Mouse (Mus musculus) neural tube, embryonic 12.5 days (tissue): ENCODE data around the gene Chrm4. TPM values are rescaled to one million over a fixed set of nuclear protein-coding genes. Genes with fewer than 3 reads are reported as not detected.

Experiments
- ATAC-seq: fragments of 200-750 bp; cut with Nextera tagmentation; 2 replicates; pipeline ENCODE4 v1.8.0; 2017; ENCODE audit warnings: low read depth, mild to moderate bottlenecking, moderate TSS enrichment, moderate library complexity; ENCODE audit not compliant: low FRiP score
- H3K27ac ChIP-seq: fragments of 300-500 bp; sonication (generic); 2 replicates; pipeline ENCODE4 v1.5.1; 2016
- H3K27me3 ChIP-seq: fragments of 300-500 bp; sonication (generic); replicated peaks from 2 replicates; pipeline ENCODE4 v1.6.1; 2016; ENCODE audit warnings: mild to moderate bottlenecking
- H3K36me3 ChIP-seq: fragments of 300-500 bp; sonication (generic); 2 replicates; pipeline ENCODE4 v1.6.1; 2016; ENCODE audit warnings: mild to moderate bottlenecking
- H3K4me1 ChIP-seq: fragments of 300-500 bp; sonication (generic); 2 replicates; pipeline ENCODE4 v1.6.1; 2016
- H3K4me2 ChIP-seq: fragments of 300-500 bp; sonication (generic); replicated peaks from 2 replicates; pipeline ENCODE4 v1.6.1; 2016; ENCODE audit warnings: mild to moderate bottlenecking
- H3K4me3 ChIP-seq: fragments of 300-500 bp; sonication (generic); 2 replicates; pipeline ENCODE4 v1.5.1; 2016
- H3K9ac ChIP-seq: fragments of 300-500 bp; sonication (generic); 2 replicates; pipeline ENCODE4 v1.6.1; 2016; ENCODE audit warnings: mild to moderate bottlenecking
- H3K9me3 ChIP-seq: fragments of 300-500 bp; sonication (generic); 2 replicates; pipeline ENCODE4 v1.6.1; 2016; ENCODE audit warnings: mild to moderate bottlenecking
- WGBS: fragments of 180-500 bp; shearing (Covaris S2); methylation state at CpG from one replicate; pipeline ENCODE4 v1.1.7; 2016; 5-methylcytosine and 5-hydroxymethylcytosine counted together
- polyA plus RNA-seq: library from polyadenylated mRNA; unstranded; fragments of >200 nt; fragmentation: Nextera tagmentation; extraction: Ambion mirVana; gene quantifications from 2 replicates; pipeline ENCODE4 v1.2.1, GENCODE M21; 2016

Gene Chrm4
- polyA plus RNA-seq, 1 experiment from 2014 or later = 0.96 TPM

DNA sequence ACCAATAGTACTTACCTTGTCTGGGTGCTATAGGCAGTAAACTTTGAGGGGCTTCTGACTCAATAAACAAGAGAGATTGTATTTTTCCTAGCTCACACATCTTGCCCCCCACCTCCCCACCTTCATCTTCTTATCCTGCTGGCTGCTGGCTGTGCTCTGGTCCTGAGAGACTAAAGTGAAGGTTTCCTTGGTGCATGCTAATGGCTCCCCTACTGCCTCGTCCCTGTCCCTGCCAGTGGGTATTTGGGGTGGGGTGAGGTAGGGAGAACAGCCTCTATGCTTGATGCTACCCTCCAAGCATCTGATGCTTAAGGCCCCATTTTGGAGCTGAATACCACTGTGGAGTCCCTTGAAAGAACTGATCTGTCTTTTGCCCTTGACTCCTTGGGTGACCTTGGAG, 2.3 kb upstream of the Chrm4 start:
- Histone ChIP-seq H3K4me3 (no peak overlapping the region), H3K9ac (no peak overlapping the region), H3K4me2 (no peak overlapping the region), H3K27me3 (peaks cover 49% of the 10 kb centered on the region), H3K9me3 (no peaks in the 10 kb centered on the region), H3K4me1 (peaks cover 36% of the 10 kb centered on the region), H3K27ac (no peak overlapping the region), H3K36me3 (no peaks in the 10 kb centered on the region)
- 56% methylated on average over 1 of the region's 1 CpGs for WGBS
- ATAC-seq = no peak

- H3K9me3 ChIP-seq = no peaks in the 10 kb centered on the region
- H3K9ac ChIP-seq = no peak overlapping the region
- H3K4me2 ChIP-seq = no peak overlapping the region
- H3K4me3 ChIP-seq = no peak overlapping the region
- H3K4me1 ChIP-seq = peaks cover 40% of the 10 kb centered on the region
- H3K27ac ChIP-seq = no peak overlapping the region
- no peaks in the 10 kb centered on the region for H3K36me3 ChIP-seq
- H3K27me3 ChIP-seq = peaks cover 46% of the 10 kb centered on the region
- no peak for ATAC-seq
- WGBS = 88% methylated on average over 15 of the region's 15 CpGs
Measured at GRCm38 (mm10) chr2:91925442-91925841, 1.6 kb upstream of the Chrm4 start.

DNA sequence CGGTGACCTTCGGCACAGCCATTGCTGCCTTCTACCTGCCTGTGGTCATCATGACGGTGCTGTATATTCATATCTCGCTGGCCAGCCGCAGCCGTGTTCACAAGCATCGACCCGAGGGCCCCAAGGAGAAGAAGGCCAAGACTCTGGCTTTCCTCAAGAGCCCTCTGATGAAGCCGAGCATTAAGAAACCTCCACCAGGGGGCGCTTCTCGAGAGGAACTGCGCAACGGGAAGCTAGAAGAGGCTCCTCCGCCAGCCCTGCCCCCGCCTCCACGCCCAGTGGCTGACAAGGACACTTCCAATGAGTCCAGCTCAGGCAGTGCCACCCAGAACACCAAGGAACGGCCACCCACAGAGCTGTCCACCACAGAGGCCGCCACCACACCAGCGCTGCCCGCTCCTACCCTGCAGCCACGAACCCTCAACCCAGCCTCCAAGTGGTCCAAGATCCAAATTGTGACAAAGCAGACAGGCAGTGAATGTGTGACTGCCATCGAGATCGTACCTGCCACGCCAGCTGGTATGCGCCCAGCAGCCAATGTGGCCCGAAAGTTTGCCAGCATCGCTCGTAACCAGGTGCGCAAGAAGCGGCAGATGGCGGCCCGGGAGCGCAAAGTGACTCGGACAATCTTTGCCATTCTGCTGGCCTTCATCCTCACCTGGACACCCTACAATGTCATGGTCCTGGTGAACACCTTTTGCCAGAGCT, 931 bp downstream of the Chrm4 start:
- Histone ChIP-seq H3K4me1 (peaks cover 48% of the 10 kb centered on the region), H3K9me3 (no peaks in the 10 kb centered on the region), H3K4me3 (no peak overlapping the region), H3K27ac (no peak overlapping the region), H3K36me3 (no peaks in the 10 kb centered on the region), H3K27me3 (peaks cover 20% of the 10 kb centered on the region), H3K9ac (no peak overlapping the region), H3K4me2 (peak overlapping the region; percentile 79)
- 41% methylated on average over 34 of the region's 34 CpGs for WGBS
- no peak for ATAC-seq

DNA sequence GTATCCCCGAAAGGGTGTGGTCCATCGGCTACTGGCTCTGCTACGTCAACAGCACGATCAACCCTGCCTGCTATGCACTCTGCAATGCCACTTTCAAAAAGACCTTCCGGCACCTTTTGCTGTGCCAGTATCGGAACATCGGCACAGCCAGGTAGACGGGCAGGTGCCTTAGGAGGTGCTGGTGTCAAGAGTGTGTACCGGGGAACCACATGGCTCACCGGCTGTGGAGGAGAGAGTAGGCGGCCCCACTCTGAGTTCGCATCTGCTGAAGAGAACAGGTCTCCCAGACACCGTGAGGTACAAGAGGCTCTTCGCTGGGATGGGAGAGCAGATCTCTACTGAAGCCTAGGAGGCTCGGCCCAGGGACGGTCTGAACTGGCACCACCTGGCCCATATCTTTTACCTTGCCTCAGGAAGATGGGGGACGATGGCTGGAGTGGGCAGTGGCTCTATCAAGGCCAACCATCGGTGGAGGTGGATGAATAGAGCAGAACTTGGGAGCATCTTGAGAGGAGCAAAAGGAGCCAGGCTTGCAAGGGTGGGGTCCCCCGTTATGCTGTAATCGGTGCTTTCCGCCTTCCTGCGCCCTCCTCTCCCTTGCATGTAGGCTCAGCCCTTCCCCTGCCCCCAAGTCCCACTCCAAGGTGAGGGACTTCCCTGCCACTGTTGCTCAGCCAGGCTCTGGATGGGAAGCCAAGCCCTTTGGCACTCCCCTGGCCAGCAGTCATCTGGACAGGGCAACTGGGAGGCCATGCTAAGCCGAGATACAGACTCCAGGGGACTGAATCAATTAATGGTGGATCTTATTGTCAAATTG, 1.7 kb downstream of the Chrm4 start:
- Histone ChIP-seq H3K27ac (no peak overlapping the region), H3K27me3 (peaks cover 13% of the 10 kb centered on the region), H3K4me1 (peaks cover 51% of the 10 kb centered on the region), H3K9me3 (no peaks in the 10 kb centered on the region), H3K36me3 (no peaks in the 10 kb centered on the region), H3K4me3 (no peak overlapping the region), H3K9ac (no peak overlapping the region), H3K4me2 (peak overlapping the region; percentile 79)
- WGBS = 71% methylated on average over 23 of the region's 23 CpGs
- ATAC-seq = no peak

DNA sequence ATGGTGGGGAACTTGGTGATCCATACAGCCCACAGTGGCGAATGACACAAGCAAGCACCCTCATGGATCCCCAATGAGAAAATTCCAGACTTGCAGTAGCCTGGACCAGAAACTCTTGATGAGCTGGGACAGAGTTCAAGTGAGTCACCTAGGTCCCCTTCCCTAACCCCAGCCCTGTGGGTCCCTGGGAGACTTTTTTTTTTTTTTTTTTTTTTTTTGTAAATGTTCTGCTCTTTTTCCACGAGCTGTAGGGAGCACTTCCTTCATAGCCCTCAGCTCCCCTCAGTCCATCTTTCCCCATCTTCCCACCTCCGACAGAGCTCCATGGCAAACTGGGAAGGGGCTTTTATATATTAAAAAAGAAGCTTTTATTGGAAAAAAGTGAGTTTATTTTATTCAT, 2.4 kb downstream of the Chrm4 start:
- Histone ChIP-seq H3K9ac (no peak overlapping the region), H3K4me2 (peak overlapping the region; percentile 79), H3K36me3 (peaks cover 1% of the 10 kb centered on the region; the same call in 1 of the 2 replicates), H3K9me3 (no peaks in the 10 kb centered on the region), H3K4me3 (peak overlapping the region; percentile 82; the same call in 1 of the 2 replicates), H3K4me1 (peaks cover 53% of the 10 kb centered on the region), H3K27ac (no peak overlapping the region), H3K27me3 (peaks cover 8% of the 10 kb centered on the region; the same call in 1 of the 2 replicates)
- ATAC-seq = no peak
- WGBS = 51% methylated on average over 3 of the region's 3 CpGs

DNA sequence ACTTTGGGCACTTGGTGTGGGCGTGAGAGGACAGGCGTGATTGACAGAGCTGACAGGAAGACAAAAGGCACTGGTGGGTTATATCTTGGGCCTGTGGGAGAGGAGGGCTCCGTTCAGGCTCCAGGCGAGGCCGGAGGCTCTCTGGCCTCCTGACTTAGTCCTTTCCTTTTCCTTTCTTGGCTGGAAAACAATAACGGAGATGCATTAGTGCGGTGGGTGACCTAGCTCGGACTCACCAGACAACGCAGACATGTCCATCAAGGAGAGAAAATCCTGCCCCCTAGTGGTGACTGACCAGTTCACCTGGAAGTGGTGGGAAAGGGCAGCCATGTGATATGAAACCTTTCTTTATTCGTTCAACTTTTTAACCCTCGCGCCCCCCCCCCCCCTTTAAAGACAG, 2.9 kb downstream of the Chrm4 start:
- peaks cover 4% of the 10 kb centered on the region; the same call in 1 of the 2 replicates for H3K27me3 ChIP-seq
- no peaks in the 10 kb centered on the region for H3K9me3 ChIP-seq
- H3K36me3 ChIP-seq = peaks cover 6% of the 10 kb centered on the region; the same call in 1 of the 2 replicates
- H3K27ac ChIP-seq = no peak overlapping the region
- H3K4me1 ChIP-seq = peaks cover 53% of the 10 kb centered on the region
- ATAC-seq = peak; percentile 19; the same call in 1 of the 2 replicates
- peak overlapping the region; percentile 79 for H3K4me2 ChIP-seq
- 11% methylated on average over 12 of the region's 12 CpGs for WGBS
- H3K4me3 ChIP-seq = peak overlapping the region; percentile 82
- H3K9ac ChIP-seq = peak overlapping the region; percentile 87; the same call in 1 of the 2 replicates

DNA sequence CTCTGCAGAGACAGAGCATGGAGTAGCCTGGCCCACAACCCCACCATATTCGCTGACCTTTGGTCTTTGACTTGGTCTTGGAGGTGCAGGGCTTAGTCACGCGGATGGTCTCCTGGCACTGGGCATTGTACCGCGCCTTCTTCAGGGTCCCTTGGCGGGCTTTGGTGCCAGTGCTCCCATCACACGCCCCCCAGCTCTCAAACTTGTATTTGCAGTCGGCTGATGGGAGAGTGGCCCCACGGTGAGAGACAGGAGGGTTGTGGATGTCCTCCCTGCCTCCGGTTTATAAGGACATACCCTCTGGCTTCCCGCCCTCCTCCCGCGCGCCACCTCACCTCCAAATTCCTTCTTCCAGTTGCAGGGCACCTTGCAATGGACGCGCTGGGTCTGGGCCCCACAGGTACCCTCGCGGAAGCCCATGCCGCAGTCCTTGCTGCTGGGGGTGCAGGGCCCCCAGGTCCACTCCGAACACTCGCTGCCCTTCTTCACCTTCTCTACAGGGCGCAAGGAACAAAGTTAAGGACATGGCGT, 3.8 kb downstream of the Chrm4 start:
- Histone ChIP-seq H3K4me1 (peaks cover 53% of the 10 kb centered on the region), H3K9me3 (no peaks in the 10 kb centered on the region), H3K9ac (peak overlapping the region; percentile 87), H3K4me3 (peak overlapping the region; percentile 82), H3K27me3 (no peaks in the 10 kb centered on the region), H3K4me2 (peak overlapping the region; percentile 79), H3K36me3 (peaks cover 13% of the 10 kb centered on the region), H3K27ac (peak overlapping the region; percentile 90)
- no peak for ATAC-seq
- WGBS = under 1% methylated on average over 23 of the region's 23 CpGs

DNA sequence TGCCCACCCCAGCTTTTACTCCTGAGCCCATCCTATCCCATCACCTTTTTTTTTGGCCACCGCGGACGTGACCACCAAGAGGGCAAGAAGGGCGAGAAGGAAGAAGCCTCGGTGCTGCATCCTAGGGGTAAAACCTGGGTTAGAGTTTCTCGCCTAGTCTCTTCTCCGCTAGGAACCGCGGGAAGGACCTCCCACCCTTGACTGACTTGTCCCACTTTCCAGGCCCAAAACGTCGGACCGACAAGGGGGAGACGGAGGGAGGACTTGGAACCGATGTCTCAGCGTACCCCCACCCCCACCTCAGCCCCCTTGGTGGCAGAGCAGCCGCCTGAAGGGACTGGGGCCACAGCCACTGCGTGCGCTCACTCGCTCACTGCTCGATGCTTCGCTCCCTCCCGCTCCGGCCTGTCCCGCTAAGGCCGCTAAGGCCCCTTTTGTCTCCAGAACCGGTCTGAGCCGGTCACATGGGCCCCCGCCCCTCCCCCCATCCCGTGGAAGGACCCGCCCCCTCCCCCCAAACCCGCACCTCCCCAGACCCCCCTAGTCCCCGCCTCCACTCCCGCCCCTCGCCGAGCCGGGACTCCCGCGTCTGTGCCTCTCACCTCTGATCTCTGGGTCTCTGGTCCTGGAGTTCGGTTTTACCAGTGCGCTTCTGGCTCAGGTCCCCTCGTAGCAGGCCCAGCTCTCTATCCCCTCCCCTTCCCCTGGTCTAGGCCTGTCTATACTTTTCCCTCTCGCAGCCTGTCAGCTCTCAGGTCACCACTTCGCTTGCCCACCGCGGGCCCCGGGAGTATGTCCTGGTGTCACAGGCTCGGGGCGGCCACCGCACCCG, 4.5 kb downstream of the Chrm4 start:
- ATAC-seq = peak; percentile 73
- H3K36me3 ChIP-seq = peaks cover 20% of the 10 kb centered on the region
- no peaks in the 10 kb centered on the region for H3K9me3 ChIP-seq
- peak overlapping the region; percentile 82 for H3K4me3 ChIP-seq
- H3K27me3 ChIP-seq = no peaks in the 10 kb centered on the region
- peak overlapping the region; percentile 79 for H3K4me2 ChIP-seq
- H3K4me1 ChIP-seq = peaks cover 53% of the 10 kb centered on the region
- WGBS = under 1% methylated on average over 48 of the region's 50 CpGs
- peak overlapping the region; percentile 87 for H3K9ac ChIP-seq
- H3K27ac ChIP-seq = peak overlapping the region; percentile 90

GRCm38 (mm10) chr2:91932160-91932711, 5.2 kb downstream of the Chrm4 start, which contains the start of gene Mdk:
Mdk (minus strand) TSS chr2:91932297.
- Histone ChIP-seq H3K4me1 (peaks cover 53% of the 10 kb centered on the region), H3K36me3 (peaks cover 27% of the 10 kb centered on the region)
- ATAC-seq = peak; percentile 3; the same call in 1 of the 2 replicates

GRCm38 (mm10) chr2:91932737-91933350, 5.8 kb downstream of the Chrm4 start:
- peaks cover 53% of the 10 kb centered on the region for H3K4me1 ChIP-seq
- ATAC-seq = no peak
- peaks cover 33% of the 10 kb centered on the region for H3K36me3 ChIP-seq
- H3K27me3 ChIP-seq = no peaks in the 10 kb centered on the region
- no peak overlapping the region for H3K4me3 ChIP-seq
- no peak overlapping the region for H3K9ac ChIP-seq
- H3K4me2 ChIP-seq = peak overlapping the region; percentile 79
- WGBS = 12% methylated on average over 6 of the region's 6 CpGs
- H3K27ac ChIP-seq = no peak overlapping the region; the same call in 1 of the 2 replicates
- H3K9me3 ChIP-seq = no peaks in the 10 kb centered on the region

More at GRCm38 (mm10) chr2:91932160-91932711, 5.2 kb downstream of the Chrm4 start, which contains the start of gene Mdk:
- H3K4me3 ChIP-seq = peak within 1 kb of the TSS; percentile 82
- H3K27me3 ChIP-seq = no peaks in the 10 kb centered on the region
- H3K27ac ChIP-seq = peak within 1 kb of the TSS; percentile 90
- peak within 1 kb of the TSS; percentile 87 for H3K9ac ChIP-seq
- no peaks in the 10 kb centered on the region for H3K9me3 ChIP-seq
- 1% methylated on average over 16 of the region's 16 CpGs for WGBS
- H3K4me2 ChIP-seq = peak within 1 kb of the TSS; percentile 79

GRCm38 (mm10) chr2:91933471-91933870, 6.4 kb downstream of the Chrm4 start:
- whole genome bisulfite sequencing = 33% methylated on average over 9 of the region's 9 CpGs
- no peak for ATAC-seq
- Histone ChIP-seq H3K4me3 (no peak overlapping the region), H3K4me1 (peaks cover 48% of the 10 kb centered on the region), H3K9me3 (no peaks in the 10 kb centered on the region), H3K4me2 (peak overlapping the region; percentile 14; the same call in 1 of the 2 replicates), H3K27me3 (no peaks in the 10 kb centered on the region), H3K27ac (no peak overlapping the region; the same call in 1 of the 2 replicates), H3K9ac (0 out of 2 replicates have a peak overlapping the region, but pooled peaks have one; percentile 13), H3K36me3 (peaks cover 39% of the 10 kb centered on the region)
